Mouse (Mus musculus): ENCODE data around the gene Olfml2a. TPM values are rescaled to one million over a fixed set of nuclear protein-coding genes. Genes with fewer than 3 reads are reported as not detected.

Olfml2a gene
- polyA plus RNA-seq, 1 experiment from 2014 or later = 0.12 TPM

DNA sequence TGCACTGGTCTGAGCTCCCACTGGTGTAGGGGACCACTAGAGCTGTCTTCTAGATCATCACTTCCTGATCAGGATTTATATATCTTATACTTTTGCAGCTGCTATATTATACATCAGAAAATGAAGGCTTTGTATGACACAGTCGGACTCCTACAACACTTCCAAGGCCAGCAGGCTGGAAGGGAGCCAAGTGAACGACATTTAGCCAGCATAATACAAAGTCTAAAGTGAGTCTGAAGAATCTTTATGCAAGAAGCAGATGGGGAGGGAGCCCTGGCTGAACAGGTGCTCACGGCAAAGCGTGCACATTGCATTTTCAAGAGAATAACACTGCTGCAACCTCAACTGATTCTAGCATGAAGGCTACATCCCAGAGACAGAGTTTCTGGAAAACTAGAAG is 60.7 kb downstream of the Olfml2a start:
- no peak overlapping the region for H3K9ac ChIP-seq
- no peak for ATAC-seq
- H3K27me3 ChIP-seq (replicated peaks) = no peaks in the 10 kb centered on the region; the same call in 1 of the 2 replicates
- H3K9me3 ChIP-seq (replicated peaks) = no peaks in the 10 kb centered on the region
- H3K27ac ChIP-seq = no peak overlapping the region
- no peak overlapping the region for H3K4me3 ChIP-seq
- H3K36me3 ChIP-seq = no peaks in the 10 kb centered on the region
- WGBS (ENCODE audit: insufficient replicate concordance) = 69% methylated on average over 4 of the region's 4 CpGs
- H3K4me1 ChIP-seq = peaks cover 50% of the 10 kb centered on the region
- H3K4me2 ChIP-seq = no peak overlapping the region

DNA sequence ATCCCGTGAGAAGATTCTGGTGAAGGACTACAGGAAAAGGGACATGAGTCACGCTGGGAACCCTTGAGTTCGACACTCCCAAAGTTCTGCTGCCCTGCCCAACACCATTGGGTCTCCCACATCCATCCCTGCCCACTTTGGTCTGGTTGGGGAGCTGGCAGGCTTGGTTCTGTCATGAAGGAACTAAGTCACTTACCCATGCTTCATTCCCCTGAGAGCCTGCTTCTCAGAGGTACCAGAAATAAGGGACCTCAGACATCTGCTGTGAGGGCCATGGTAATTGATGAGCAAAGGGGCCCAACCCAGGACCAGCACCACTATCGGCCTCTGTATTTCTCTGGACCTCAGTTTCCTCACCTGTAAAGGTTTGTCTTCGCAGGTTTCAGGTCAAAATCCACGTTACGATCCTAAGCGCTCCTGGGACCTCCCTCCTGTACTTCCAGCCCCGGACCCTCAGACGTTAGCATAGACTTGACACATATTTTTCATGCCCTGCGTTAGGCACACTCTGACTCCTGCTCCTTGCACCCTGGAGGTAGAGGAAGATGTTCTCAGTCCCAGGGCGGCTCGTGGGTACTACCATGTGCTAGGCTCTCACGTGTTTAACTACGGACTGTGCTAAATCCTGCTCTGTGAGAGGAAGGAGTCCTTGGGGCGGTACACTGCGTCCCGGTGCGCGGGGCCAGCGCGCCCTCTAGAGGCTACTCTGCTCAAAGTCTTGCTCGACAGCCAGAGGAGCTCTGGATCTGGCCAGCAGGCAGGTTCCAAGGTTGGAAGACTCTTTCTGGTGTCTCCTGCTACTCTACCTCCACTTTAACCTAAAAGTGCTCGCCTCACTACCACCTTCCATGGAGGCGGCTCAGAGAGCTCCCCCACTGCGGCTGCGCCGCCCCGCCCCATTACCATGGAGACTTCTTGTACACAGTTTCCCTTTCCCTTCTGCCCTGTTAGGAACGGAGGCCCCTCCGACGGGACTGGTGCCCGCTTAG is 65.9 kb downstream of the Olfml2a start, which contains the start of gene Wdr38:
Wdr38 (plus strand) TSS at position 91 of the 989 bp plus-strand sequence.
- no peaks in the 10 kb centered on the region for H3K9me3 ChIP-seq (replicated peaks)
- H3K27ac ChIP-seq = peak within 1 kb of the TSS; percentile 63
- peak within 1 kb of the TSS; percentile 77 for H3K4me2 ChIP-seq
- H3K4me3 ChIP-seq = peak within 1 kb of the TSS; percentile 62
- peak; percentile 87 for ATAC-seq
- peaks cover 41% of the 10 kb centered on the region for H3K4me1 ChIP-seq
- WGBS (ENCODE audit: insufficient replicate concordance) = 12% methylated on average over 33 of the region's 33 CpGs
- H3K27me3 ChIP-seq (replicated peaks) = no peaks in the 10 kb centered on the region; the same call in 1 of the 2 replicates
- H3K9ac ChIP-seq = peak within 1 kb of the TSS; percentile 71
- peaks cover 33% of the 10 kb centered on the region for H3K36me3 ChIP-seq

DNA sequence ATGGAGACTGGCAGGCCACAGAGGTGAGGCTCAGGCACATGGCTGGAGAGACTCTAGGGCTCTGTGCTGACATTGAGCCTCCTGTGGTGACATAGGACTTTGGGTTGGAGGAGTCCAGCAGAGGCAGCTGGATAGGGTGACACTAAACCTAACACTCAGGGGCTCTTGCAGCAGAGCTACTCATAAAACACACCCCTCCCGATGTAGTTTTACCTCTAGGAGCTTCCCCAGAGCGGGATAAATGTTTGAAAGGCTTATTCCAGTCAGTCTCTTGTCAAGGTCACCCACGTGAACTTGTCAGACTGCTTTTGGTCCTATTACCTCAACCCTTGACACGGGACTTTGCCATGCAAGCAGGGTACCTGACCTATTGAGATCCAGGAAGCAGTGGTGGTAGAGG is 67.6 kb downstream of the Olfml2a start:
- peaks cover 49% of the 10 kb centered on the region for H3K36me3 ChIP-seq
- no peak overlapping the region for H3K4me3 ChIP-seq
- ATAC-seq = no peak
- H3K4me1 ChIP-seq = peaks cover 58% of the 10 kb centered on the region
- H3K9ac ChIP-seq = peak overlapping the region; percentile 71; the same call in 1 of the 2 replicates
- peak overlapping the region; percentile 63 for H3K27ac ChIP-seq
- 37% methylated on average over 4 of the region's 4 CpGs for WGBS (ENCODE audit: insufficient replicate concordance)
- no peaks in the 10 kb centered on the region; the same call in 1 of the 2 replicates for H3K27me3 ChIP-seq (replicated peaks)
- no peaks in the 10 kb centered on the region for H3K9me3 ChIP-seq (replicated peaks)
- H3K4me2 ChIP-seq = no peak overlapping the region

DNA sequence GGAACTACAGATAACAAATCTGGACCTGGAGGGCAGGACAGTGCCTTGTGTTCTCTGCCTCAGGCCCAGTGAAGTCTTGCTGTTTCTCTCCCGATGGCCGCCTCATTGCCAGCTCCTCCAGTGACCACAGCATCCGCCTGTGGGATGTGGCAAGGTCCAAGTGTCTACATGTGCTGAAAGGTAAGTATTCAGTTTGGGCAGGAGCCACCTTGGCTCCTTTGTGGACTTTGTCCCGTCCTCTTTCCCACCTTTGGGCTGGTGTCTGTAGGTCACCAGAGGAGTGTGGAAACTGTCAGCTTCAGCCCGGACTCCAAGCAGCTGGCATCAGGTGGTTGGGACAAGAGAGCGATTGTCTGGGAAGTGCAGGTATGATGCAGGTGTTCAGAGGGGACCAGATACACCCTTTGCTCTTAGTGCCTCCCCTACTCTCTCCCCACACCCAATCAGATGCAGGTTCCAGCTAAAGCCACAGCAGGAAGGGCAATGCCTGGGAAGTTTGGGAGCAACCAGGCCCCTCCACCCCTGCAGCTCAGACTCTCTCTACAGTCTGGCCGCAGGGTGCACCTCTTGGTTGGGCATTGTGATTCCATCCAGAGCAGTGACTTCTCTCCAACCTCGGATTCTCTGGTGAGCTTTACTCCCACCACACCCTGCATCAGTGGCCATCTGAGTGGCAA is 68.3 kb downstream of the Olfml2a start:
- peaks cover 60% of the 10 kb centered on the region for H3K4me1 ChIP-seq
- ATAC-seq = no peak
- peak overlapping the region; percentile 63 for H3K27ac ChIP-seq
- no peaks in the 10 kb centered on the region for H3K9me3 ChIP-seq (replicated peaks)
- H3K4me3 ChIP-seq = no peak overlapping the region
- H3K9ac ChIP-seq = no peak overlapping the region
- no peak overlapping the region for H3K4me2 ChIP-seq
- H3K36me3 ChIP-seq = peaks cover 49% of the 10 kb centered on the region
- WGBS (ENCODE audit: insufficient replicate concordance) = 58% methylated on average over 8 of the region's 8 CpGs
- no peaks in the 10 kb centered on the region; the same call in 1 of the 2 replicates for H3K27me3 ChIP-seq (replicated peaks)

DNA sequence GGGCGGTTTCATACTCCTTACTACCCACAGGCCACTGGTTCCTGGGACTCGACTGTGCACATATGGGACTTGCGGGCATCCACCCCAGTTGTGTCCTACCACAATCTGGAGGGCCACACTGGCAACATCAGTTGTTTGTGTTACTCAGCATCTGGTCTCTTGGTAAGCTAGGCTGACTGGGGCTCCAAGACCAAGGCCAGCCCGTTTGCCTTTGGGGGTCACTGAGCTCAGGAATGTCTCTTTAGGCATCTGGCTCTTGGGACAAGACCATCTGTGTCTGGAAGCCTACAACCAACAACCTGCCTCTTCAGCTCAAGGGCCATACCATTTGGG is 68.8 kb downstream of the Olfml2a start:
- no peak for ATAC-seq
- Histone ChIP-seq H3K27me3 (replicated peaks) (no peaks in the 10 kb centered on the region; the same call in 1 of the 2 replicates), H3K9ac (no peak overlapping the region), H3K36me3 (peaks cover 49% of the 10 kb centered on the region), H3K4me1 (peaks cover 60% of the 10 kb centered on the region), H3K4me3 (no peak overlapping the region), H3K9me3 (replicated peaks) (no peaks in the 10 kb centered on the region), H3K27ac (0 out of 2 replicates have a peak overlapping the region, but pooled peaks have one; percentile 63), H3K4me2 (no peak overlapping the region)
- 74% methylated on average over 4 of the region's 4 CpGs for WGBS (ENCODE audit: insufficient replicate concordance)

DNA sequence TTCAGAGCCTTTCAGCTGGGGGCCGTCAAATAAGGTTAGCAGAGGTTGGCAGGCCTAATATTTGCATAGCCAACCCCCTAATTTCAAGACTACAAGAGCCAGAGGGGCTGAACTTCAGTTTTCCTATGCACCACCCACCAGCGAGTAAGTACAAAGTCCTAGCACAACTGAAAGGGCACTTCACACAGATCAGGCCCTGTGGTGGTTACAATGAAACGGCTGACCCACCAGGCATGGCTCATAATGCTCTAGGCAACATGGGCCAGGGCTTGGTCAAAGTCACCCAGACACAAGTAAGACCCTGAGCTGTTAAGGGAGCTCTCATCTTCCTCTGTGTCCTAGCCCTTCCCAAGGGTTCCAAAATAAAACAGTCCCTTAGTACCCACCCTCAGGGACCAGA is 70.1 kb downstream of the Olfml2a start:
- Histone ChIP-seq H3K4me1 (peaks cover 69% of the 10 kb centered on the region), H3K9me3 (replicated peaks) (no peaks in the 10 kb centered on the region), H3K27ac (peak overlapping the region; percentile 87), H3K36me3 (peaks cover 49% of the 10 kb centered on the region), H3K4me2 (peak overlapping the region; percentile 96), H3K4me3 (peak overlapping the region; percentile 86), H3K9ac (peak overlapping the region; percentile 57), H3K27me3 (replicated peaks) (no peaks in the 10 kb centered on the region; the same call in 1 of the 2 replicates)
- 59% methylated on average over 3 of the region's 3 CpGs for WGBS (ENCODE audit: insufficient replicate concordance)
- no peak for ATAC-seq

DNA sequence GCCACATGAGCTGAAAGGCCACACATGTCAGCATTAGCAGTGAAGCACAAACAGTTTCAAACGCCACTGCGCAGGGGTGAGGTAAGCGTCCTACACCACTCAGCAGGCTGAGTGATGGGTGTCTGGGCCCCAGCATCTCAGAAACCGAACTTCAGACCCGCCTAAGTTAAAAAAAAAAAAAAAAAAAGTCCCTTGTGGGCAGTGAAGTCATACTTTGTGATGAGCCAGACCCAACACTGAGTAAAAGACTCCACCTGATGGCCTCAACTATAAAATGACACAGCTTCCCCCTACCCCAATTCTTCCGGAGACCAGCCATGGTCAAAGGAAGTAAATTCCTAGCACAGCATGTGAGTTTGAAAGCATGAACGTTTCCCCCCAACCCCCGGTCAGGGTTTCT is 71.3 kb downstream of the Olfml2a start:
- Histone ChIP-seq H3K4me2 (peak overlapping the region; percentile 96), H3K9me3 (replicated peaks) (no peaks in the 10 kb centered on the region), H3K27ac (peak overlapping the region; percentile 87), H3K4me3 (peak overlapping the region; percentile 86), H3K36me3 (peaks cover 49% of the 10 kb centered on the region), H3K9ac (peak overlapping the region; percentile 91), H3K4me1 (peaks cover 67% of the 10 kb centered on the region), H3K27me3 (replicated peaks) (no peaks in the 10 kb centered on the region)
- no peak for ATAC-seq
- 20% methylated on average over 8 of the region's 8 CpGs for WGBS (ENCODE audit: insufficient replicate concordance)

DNA sequence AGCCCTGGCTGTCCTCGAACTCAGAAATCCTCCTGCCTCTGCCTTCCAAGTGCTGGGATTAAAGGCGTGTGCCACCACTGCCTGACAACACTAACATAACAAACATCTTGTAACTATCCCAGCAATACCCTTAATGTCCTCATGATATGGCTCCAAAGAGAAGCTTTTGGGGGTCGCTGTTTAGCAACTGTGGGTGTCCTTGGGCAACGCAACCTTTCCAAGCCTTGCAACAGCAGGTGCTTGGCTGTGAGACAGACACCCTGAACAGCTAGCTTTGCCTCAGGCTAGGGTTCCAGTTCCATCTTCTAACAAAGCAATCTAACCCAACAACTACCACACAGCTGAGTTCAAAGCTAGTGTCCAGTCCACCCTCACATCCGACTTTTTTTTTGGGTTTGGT is 71.7 kb downstream of the Olfml2a start:
- peaks cover 49% of the 10 kb centered on the region for H3K36me3 ChIP-seq
- H3K9ac ChIP-seq = peak overlapping the region; percentile 91
- WGBS (ENCODE audit: insufficient replicate concordance) = 19% methylated on average over 5 of the region's 5 CpGs
- ATAC-seq = no peak
- H3K27me3 ChIP-seq (replicated peaks) = no peaks in the 10 kb centered on the region
- peak overlapping the region; percentile 86 for H3K4me3 ChIP-seq
- H3K4me2 ChIP-seq = peak overlapping the region; percentile 96
- peak overlapping the region; percentile 87 for H3K27ac ChIP-seq
- H3K4me1 ChIP-seq = peaks cover 65% of the 10 kb centered on the region
- no peaks in the 10 kb centered on the region for H3K9me3 ChIP-seq (replicated peaks)

DNA sequence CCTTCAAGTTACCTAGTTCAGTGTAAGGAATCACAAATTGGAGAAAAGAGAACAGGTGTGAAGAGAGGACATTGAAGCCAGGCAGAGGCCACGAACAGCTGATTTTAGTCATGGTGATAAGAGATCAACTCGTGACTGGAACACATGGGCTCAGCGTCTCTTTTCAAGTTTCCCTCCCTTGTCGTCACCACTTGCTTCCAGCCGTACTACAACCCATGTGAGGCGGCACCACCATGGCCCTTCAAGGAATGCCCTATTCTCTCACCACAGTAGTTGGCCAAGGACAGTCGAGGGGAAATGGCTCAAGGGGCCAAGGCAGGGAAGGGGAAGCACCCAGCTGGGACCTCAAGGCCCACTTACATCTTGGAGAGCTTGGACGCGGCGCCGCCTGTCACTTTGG is 72.6 kb downstream of the Olfml2a start:
- H3K9ac ChIP-seq = peak overlapping the region; percentile 91
- peaks cover 49% of the 10 kb centered on the region for H3K36me3 ChIP-seq
- H3K27ac ChIP-seq = peak overlapping the region; percentile 87
- H3K4me3 ChIP-seq = peak overlapping the region; percentile 86
- H3K27me3 ChIP-seq (replicated peaks) = no peaks in the 10 kb centered on the region
- H3K4me2 ChIP-seq = peak overlapping the region; percentile 96
- WGBS (ENCODE audit: insufficient replicate concordance) = 2% methylated on average over 11 of the region's 11 CpGs
- ATAC-seq = no peak
- H3K9me3 ChIP-seq (replicated peaks) = no peaks in the 10 kb centered on the region
- peaks cover 67% of the 10 kb centered on the region for H3K4me1 ChIP-seq

DNA sequence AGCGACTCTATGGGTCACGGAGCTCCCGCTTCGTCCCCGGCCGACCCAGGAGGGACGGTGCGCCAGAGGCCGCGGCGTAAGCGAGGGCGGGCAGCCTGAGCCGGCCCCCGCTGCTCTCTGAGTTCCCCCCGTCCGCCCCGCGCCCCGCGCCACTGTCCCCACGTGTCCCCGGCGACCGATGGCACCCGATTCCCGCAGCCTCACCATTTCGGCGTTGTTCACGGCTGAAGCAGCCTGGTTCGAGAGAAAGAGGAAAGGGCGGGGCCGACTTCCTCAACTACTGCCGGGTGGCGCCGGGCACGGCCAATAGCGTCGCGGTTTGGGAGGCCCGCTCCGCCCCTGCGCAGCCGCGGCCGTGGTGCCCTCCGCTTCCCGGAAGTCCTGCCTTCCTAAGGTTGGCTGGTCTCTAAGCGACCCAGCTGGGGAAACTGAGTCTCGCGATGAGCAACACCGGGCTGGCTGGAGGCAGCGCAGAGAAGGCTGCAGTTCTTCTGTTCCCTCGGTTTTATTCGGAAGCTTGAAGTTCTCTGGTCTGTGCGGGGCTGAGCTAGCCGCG is 73.2 kb downstream of the Olfml2a start, which contains the start of gene Arpc5l:
Arpc5l (plus strand) TSS at position 469 of the 556 bp plus-strand sequence.
- no peaks in the 10 kb centered on the region for H3K9me3 ChIP-seq (replicated peaks)
- H3K4me3 ChIP-seq = peak within 1 kb of the TSS; percentile 86
- peaks cover 66% of the 10 kb centered on the region for H3K4me1 ChIP-seq
- H3K36me3 ChIP-seq = peaks cover 43% of the 10 kb centered on the region
- H3K27ac ChIP-seq = peak within 1 kb of the TSS; percentile 87
- peak within 1 kb of the TSS; percentile 96 for H3K4me2 ChIP-seq
- no peaks in the 10 kb centered on the region for H3K27me3 ChIP-seq (replicated peaks)
- peak; percentile 83 for ATAC-seq
- WGBS (ENCODE audit: insufficient replicate concordance) = under 1% methylated on average over 58 of the region's 58 CpGs
- H3K9ac ChIP-seq = peak within 1 kb of the TSS; percentile 91

DNA sequence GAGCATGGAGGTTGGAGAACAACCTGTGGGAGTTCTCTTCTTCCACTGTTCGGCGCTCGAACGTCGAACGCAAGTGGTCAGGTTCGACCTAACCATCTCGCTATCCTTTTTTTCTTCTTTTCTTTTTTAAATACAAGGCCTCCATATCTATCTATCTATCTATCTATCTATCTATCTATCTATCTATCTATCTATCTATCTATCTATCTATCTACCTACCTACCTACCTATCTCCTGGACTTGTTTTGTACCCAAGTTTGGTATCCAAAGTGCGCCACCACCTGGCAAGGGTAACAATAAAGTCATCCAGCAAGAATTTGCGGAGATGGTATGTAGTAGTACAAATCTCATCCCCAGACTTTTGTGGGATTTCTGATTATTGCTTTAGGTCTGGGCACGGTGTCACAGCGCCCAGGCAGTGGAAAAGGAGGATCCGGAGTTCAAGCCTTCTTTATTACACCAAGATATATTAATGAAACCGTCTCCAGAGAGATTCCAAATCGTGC is 73.8 kb downstream of the Olfml2a start, which contains the start of gene Rpl35:
Rpl35 (minus strand) TSS at position 51 of the 506 bp plus-strand sequence.
- Histone ChIP-seq H3K4me3 (peak within 1 kb of the TSS; percentile 86), H3K9me3 (replicated peaks) (no peaks in the 10 kb centered on the region), H3K27me3 (replicated peaks) (no peaks in the 10 kb centered on the region), H3K4me1 (peaks cover 70% of the 10 kb centered on the region), H3K4me2 (peak within 1 kb of the TSS; percentile 96), H3K36me3 (peaks cover 37% of the 10 kb centered on the region), H3K9ac (peak within 1 kb of the TSS; percentile 91), H3K27ac (peak within 1 kb of the TSS; percentile 87)
- 8% methylated on average over 15 of the region's 15 CpGs for WGBS (ENCODE audit: insufficient replicate concordance)
- ATAC-seq = no peak

Data from liver, embryonic 12.5 days (tissue).